Mouse (Mus musculus) intestine, embryonic 14.5 days (tissue): ENCODE measurements around the gene Exoc4. TPM values are rescaled to one million over a fixed set of nuclear protein-coding genes. Genes with fewer than 3 reads are reported as not detected.

Experiments
- ATAC-seq: fragments of 200-750 bp; cut with Nextera tagmentation; replicated peaks from 2 replicates; pipeline ENCODE4 v1.8.0; 2017; ENCODE audit warnings: low read depth, moderate number of reproducible peaks, moderate TSS enrichment, moderate library complexity; ENCODE audit not compliant: low FRiP score, low TSS enrichment
- DNase-seq: peaks from one replicate; pipeline ENCODE4 v3.0.0-alpha.2; 2018; ENCODE audit warnings: low spot score
- H3K27ac ChIP-seq: fragments of 300-500 bp; sonication (generic); 2 replicates; pipeline ENCODE4 v1.5.1; 2014; ENCODE audit warnings: low read depth, mild to moderate bottlenecking, control low read depth
- H3K27me3 ChIP-seq: fragments of 300-500 bp; sonication (generic); replicated peaks from 2 replicates; pipeline ENCODE4 v1.6.1; 2014; ENCODE audit warnings: low read length, control low read depth; ENCODE audit not compliant: control insufficient read depth, insufficient read depth
- H3K36me3 ChIP-seq: fragments of 300-500 bp; sonication (generic); 2 replicates; pipeline ENCODE4 v1.6.1; 2014; ENCODE audit warnings: low read length, control low read depth; ENCODE audit not compliant: control insufficient read depth, insufficient read depth
- H3K4me1 ChIP-seq: fragments of 300-500 bp; sonication (generic); replicated peaks from 2 replicates; pipeline ENCODE4 v1.6.1; 2014; ENCODE audit warnings: low read length, control low read depth, mixed read lengths; ENCODE audit not compliant: control insufficient read depth, insufficient read depth
- H3K4me2 ChIP-seq: fragments of 300-500 bp; sonication (generic); 2 replicates; pipeline ENCODE4 v1.6.1; 2014; ENCODE audit warnings: low read length
- H3K4me3 ChIP-seq: fragments of 300-500 bp; sonication (generic); 2 replicates; pipeline ENCODE4 v1.5.1; 2014; ENCODE audit warnings: low read depth, low read length, control low read depth, mixed read lengths
- H3K9ac ChIP-seq: fragments of 300-500 bp; sonication (generic); 2 replicates; pipeline ENCODE4 v1.6.1; 2014; ENCODE audit warnings: mild to moderate bottlenecking, low read length
- H3K9me3 ChIP-seq: fragments of 300-500 bp; sonication (generic); 2 replicates; pipeline ENCODE4 v1.6.1; 2016; ENCODE audit warnings: low read length, control low read depth; ENCODE audit not compliant: control insufficient read depth
- WGBS: fragments of 180-500 bp; shearing (Covaris S2); extraction: QIAGEN DNeasy Blood & Tissue Kit; methylation state at CpG from one replicate; pipeline ENCODE4 v1.1.7; 2014; 5-methylcytosine and 5-hydroxymethylcytosine counted together
- polyA plus RNA-seq: library from polyadenylated mRNA; unstranded; fragments of >200 nt; fragmentation: Nextera tagmentation; extraction: Ambion mirVana; gene quantifications from 2 replicates; pipeline ENCODE4 v1.2.1, GENCODE M21; 2014

Exoc4 gene
- polyA plus RNA-seq, 1 experiment from 2014 or later = 29.9 TPM

GRCm38 (mm10) chr6:33256638-33257037 lies 7.8 kb downstream of the Exoc4 start:
- Histone ChIP-seq H3K36me3 (no peaks in the 10 kb centered on the region), H3K4me2 (no peak overlapping the region), H3K4me1 (no peaks in the 10 kb centered on the region), H3K9ac (no peak overlapping the region), H3K4me3 (no peak overlapping the region), H3K27me3 (no peaks in the 10 kb centered on the region), H3K9me3 (no peaks in the 10 kb centered on the region), H3K27ac (no peak overlapping the region)
- DNase-seq (no peak), ATAC-seq (no peak)
- 71% methylated on average over 4 of the region's 4 CpGs for WGBS

GRCm38 (mm10) chr6:33257076-33257789 lies 8.3 kb downstream of the Exoc4 start:
- DNase-seq (no peak), ATAC-seq (no peak)
- 80% methylated on average over 5 of the region's 5 CpGs for WGBS
- Histone ChIP-seq H3K4me2 (no peak overlapping the region), H3K27me3 (no peaks in the 10 kb centered on the region), H3K4me3 (no peak overlapping the region), H3K9me3 (no peaks in the 10 kb centered on the region), H3K27ac (no peak overlapping the region), H3K9ac (no peak overlapping the region), H3K4me1 (no peaks in the 10 kb centered on the region), H3K36me3 (no peaks in the 10 kb centered on the region)

- Histone ChIP-seq H3K4me3 (no peak overlapping the region), H3K4me1 (peaks cover 4% of the 10 kb centered on the region; the same call in 1 of the 2 replicates)
- 88% methylated on average over 5 of the region's 5 CpGs for WGBS
These were observed 11.0 kb downstream of the Exoc4 start for GRCm38 (mm10) chr6:33259926-33260325.

GRCm38 (mm10) chr6:33261606-33262005 lies 12.7 kb downstream of the Exoc4 start:
- Histone ChIP-seq H3K9ac (no peak overlapping the region), H3K9me3 (no peaks in the 10 kb centered on the region), H3K4me3 (no peak overlapping the region), H3K4me1 (peaks cover 4% of the 10 kb centered on the region; the same call in 1 of the 2 replicates), H3K27me3 (no peaks in the 10 kb centered on the region), H3K27ac (no peak overlapping the region), H3K36me3 (peaks cover 7% of the 10 kb centered on the region; the same call in 1 of the 2 replicates), H3K4me2 (no peak overlapping the region)
- ATAC-seq (no peak), DNase-seq (no peak)
- WGBS = 83% methylated on average over 3 of the region's 3 CpGs

More at GRCm38 (mm10) chr6:33259926-33260325, 11.0 kb downstream of the Exoc4 start:
- Histone ChIP-seq H3K27me3 (no peaks in the 10 kb centered on the region), H3K9ac (no peak overlapping the region), H3K9me3 (no peaks in the 10 kb centered on the region), H3K36me3 (no peaks in the 10 kb centered on the region), H3K27ac (no peak overlapping the region), H3K4me2 (no peak overlapping the region)
- ATAC-seq = no peak
- DNase-seq = no peak

- Histone ChIP-seq H3K27ac (no peak overlapping the region), H3K4me2 (peak overlapping the region; percentile 5; the same call in 1 of the 2 replicates), H3K4me1 (peaks cover 4% of the 10 kb centered on the region; the same call in 1 of the 2 replicates), H3K4me3 (no peak overlapping the region), H3K36me3 (peaks cover 11% of the 10 kb centered on the region; the same call in 1 of the 2 replicates), H3K9me3 (no peaks in the 10 kb centered on the region), H3K27me3 (no peaks in the 10 kb centered on the region), H3K9ac (no peak overlapping the region)
- ATAC-seq (no peak), DNase-seq (no peak)
- WGBS = 47% methylated on average over 5 of the region's 5 CpGs
These were observed 15.1 kb downstream of the Exoc4 start for GRCm38 (mm10) chr6:33263950-33264349.

GRCm38 (mm10) chr6:33264388-33264787 lies 15.5 kb downstream of the Exoc4 start:
- Histone ChIP-seq H3K4me1 (peaks cover 4% of the 10 kb centered on the region; the same call in 1 of the 2 replicates), H3K4me2 (no peak overlapping the region), H3K4me3 (no peak overlapping the region), H3K9me3 (no peaks in the 10 kb centered on the region), H3K27me3 (no peaks in the 10 kb centered on the region), H3K9ac (no peak overlapping the region), H3K27ac (no peak overlapping the region), H3K36me3 (peaks cover 11% of the 10 kb centered on the region; the same call in 1 of the 2 replicates)
- DNase-seq = no peak
- no peak for ATAC-seq
- 76% methylated on average over 2 of the region's 2 CpGs for WGBS

GRCm38 (mm10) chr6:33267571-33267970 lies 18.7 kb downstream of the Exoc4 start:
- WGBS = 89% methylated on average over 6 of the region's 6 CpGs

GRCm38 (mm10) chr6:33283523-33283922 lies 34.6 kb downstream of the Exoc4 start:
- H3K4me3 ChIP-seq = no peak overlapping the region
- WGBS = 80% methylated on average over 3 of the region's 3 CpGs
- DNase-seq (no peak), ATAC-seq (no peak)
- H3K9me3 ChIP-seq = no peaks in the 10 kb centered on the region
- H3K27me3 ChIP-seq = no peaks in the 10 kb centered on the region
- no peaks in the 10 kb centered on the region for H3K36me3 ChIP-seq
- no peak overlapping the region for H3K4me2 ChIP-seq
- no peaks in the 10 kb centered on the region for H3K4me1 ChIP-seq
- H3K9ac ChIP-seq = no peak overlapping the region
- H3K27ac ChIP-seq = no peak overlapping the region

More at GRCm38 (mm10) chr6:33267571-33267970, 18.7 kb downstream of the Exoc4 start:
- Histone ChIP-seq H3K4me1 (peaks cover 4% of the 10 kb centered on the region; the same call in 1 of the 2 replicates), H3K27me3 (no peaks in the 10 kb centered on the region), H3K9ac (no peak overlapping the region), H3K9me3 (no peaks in the 10 kb centered on the region), H3K27ac (no peak overlapping the region), H3K4me2 (no peak overlapping the region), H3K4me3 (no peak overlapping the region), H3K36me3 (peaks cover 11% of the 10 kb centered on the region; the same call in 1 of the 2 replicates)
- ATAC-seq (no peak), DNase-seq (no peak)

- DNase-seq (no peak), ATAC-seq (no peak)
- no peaks in the 10 kb centered on the region for H3K4me1 ChIP-seq
- H3K4me3 ChIP-seq = no peak overlapping the region
- H3K27ac ChIP-seq = no peak overlapping the region
- no peaks in the 10 kb centered on the region for H3K9me3 ChIP-seq
- H3K36me3 ChIP-seq = no peaks in the 10 kb centered on the region
- WGBS = 81% methylated on average over 4 of the region's 4 CpGs
- H3K9ac ChIP-seq = no peak overlapping the region
- H3K27me3 ChIP-seq = no peaks in the 10 kb centered on the region
- no peak overlapping the region for H3K4me2 ChIP-seq
These were observed 35.1 kb downstream of the Exoc4 start for GRCm38 (mm10) chr6:33283936-33284335.
